Mouse (Mus musculus): ENCODE measurements around the gene Neurl3.

The Neurl3 gene

DNA sequence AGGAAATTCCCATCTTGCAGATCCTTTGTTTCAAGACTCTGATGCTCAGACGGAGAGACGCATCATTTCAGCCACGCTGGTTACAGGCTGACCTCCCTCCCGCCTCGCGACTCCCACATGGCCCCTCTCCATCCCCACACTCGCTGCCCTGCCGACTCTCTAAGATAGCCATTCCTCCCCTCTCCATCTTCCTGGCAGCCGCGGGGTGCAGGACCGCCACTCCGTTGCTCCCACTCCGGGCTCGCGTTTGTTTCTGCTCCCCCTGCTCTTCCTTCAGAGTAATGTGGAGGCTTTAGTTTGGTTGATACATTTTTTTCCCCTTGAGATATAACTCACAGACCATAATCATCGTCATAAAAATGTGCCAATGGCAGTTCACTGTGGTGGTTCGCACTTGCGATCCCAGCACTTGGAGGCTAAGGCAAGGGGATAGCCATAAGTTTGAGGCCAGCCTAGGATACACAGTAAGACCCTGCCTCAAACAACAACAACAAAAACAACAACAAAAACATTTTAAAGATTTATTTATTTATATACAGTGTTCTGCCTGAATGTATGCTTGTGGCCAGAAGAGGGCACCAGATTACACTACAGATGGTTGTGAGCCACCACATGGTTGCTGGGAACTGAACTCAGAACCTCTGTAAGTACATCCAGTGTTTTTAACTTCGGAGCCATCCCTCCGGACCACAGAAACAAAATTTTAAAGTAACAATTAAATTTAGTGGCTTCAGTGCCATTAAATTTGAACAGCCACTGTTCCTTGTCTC lies 18.4 kb downstream of the Neurl3 start:
- DNase-seq, result peak; percentile 31 to 34

DNA sequence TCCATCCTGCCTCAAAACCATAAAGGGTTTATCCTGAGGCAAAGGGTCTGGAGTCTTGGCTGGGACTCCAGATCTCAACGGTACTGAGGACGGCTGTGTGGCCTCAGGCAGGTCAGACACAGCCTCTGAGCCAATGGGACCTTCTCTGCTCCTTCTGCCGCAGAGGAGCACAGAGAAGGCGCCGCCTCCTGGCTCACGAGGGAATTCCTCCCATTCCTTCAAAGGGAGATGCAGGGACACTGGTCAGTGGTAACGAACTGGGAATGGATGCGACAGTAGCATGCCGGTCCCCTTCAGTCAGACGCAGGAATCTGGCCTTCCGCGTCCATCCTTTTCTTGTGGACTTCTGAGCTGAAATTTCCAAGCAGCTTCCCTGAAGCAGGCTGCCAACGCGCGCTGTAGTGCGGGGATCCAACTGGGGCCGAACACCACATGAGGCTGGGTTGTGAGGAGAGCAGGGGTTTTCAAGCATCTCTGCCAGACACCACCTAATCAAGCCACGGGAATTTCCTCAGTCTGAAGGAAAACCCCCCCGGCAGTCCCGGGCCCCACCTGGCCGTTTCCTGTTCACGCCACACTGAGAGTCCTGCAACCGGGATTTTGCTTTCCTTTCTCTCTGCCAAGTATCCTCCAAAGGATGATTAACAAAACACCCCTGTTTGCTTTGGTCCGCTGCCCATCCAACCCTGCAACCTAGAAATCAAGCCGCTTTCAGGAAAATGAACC lies 19.7 kb downstream of the Neurl3 start:
- peak; percentile 76 to 81 for DNase-seq

DNA sequence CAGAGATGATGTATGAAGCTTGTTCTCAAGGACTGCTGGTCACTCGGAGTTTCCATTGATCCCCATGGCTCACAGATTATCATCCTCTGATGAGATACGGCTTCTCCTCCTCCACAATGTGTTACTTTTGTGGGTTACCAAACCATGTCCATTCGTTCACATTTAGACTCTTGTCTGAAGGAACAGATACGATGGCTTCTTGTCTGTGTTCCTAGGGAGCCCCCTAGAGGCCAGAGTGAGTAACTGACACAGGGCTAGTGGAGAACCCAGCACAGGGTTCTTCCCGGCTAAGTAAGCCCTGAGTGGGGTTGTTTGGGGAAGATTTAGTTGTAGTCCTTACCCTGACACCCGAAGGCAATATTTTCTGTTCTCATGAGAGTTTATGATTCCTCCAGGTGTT lies 21.7 kb downstream of the Neurl3 start:
- DNase-seq, result peak; percentile 68 to 81

DNA sequence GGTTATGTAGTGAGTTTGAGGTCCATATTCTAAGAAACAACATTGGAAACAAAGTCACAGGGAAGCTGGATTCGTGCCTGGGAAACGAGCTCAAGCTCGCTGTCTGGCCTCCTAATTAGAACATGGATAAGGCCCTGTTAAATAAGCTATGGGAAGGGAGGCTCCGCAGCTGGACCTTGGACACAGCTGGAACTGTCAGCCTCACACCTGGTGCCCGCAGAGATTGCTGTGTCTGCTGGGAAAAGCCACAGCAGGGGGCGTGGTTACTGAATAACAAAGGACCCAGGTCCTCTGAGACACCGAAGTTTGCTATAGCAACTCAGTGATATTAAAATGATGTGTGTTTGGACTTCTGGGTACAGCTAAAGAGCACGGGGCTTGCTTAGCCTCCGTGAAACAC lies 23.1 kb downstream of the Neurl3 start:
- peak; percentile 35 to 57 for DNase-seq

DNA sequence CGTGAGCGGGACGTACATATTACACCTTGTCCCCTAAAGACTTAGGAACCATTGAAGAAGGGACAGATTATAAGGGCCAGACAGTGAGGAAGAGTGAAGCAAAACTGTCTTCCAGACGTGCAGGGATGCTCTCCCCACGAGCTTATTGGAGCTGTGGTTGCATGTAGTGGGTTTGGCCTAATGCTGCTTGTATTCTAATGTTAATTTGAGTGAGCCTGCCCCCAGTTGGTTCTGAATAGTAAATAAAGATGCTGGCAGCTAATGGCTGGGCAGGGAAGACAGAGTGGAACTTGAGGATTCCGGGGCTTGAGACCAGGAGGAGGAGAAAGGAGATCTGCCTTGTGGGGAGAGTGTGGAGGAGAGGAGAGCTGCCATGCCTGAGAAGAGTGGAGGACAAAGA lies 27.8 kb downstream of the Neurl3 start:
- no peak for DNase-seq

DNA sequence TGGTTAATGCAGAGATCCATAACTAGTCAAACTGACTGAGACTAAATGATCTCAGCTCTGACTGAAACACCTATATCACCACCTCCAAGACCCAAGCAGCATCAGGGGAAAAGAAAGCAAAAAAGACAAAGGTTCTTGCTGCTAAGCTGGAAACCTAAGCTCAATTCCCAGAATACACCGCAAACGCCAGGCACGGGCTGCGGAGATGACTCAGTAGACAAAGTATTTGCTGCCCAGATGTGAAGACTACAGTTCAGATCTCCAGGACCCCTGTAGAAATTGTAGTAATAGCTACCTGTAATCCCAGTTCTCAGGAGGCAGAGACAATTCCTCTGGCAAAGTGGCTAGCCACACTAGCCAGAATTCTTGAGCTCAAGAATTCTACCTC lies 29.7 kb downstream of the Neurl3 start:
- no peak for DNase-seq

DNA sequence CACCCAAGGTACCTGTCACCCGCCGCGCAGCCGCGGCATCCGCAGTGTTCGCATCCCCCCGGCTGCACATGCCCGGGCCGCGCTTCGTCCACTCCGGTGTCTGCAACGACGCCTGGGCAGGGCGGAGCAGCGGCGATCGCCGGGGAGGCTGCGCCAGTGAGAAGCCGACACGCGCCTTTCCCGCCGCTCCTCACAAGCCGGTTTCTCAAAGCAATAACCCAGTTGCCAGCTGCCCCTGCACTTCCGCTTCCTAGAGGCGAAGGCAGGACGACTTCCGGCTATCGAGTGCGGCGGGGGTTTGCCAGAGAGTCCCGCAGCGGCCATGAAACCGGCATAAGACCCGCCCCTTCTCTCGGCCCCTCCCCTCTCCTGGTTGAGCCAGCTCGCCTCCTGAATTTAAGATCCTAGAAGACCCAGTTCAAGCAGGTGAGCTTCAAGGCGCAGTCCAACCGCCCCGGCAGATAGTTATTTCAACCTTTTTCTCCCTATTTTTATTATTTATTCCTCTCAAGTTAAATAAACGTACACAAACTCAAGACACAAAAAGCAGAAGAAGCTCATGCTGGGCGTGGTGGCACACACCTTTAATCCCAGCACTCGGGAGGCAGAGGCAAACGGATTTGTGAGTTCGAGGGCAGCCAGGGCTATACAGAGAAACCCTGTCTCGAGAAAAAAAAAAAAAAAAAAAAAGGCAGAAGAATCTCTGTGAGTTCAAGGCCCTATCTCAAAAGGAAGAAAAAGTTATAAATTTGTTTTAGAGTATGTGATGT lies 30.2 kb downstream of the Neurl3 start, which contains the start of gene Uggt1:
Uggt1 (minus strand) TSS at position 663 of the 770 bp plus-strand sequence.
- DNase-seq, result peak; percentile 96

DNA sequence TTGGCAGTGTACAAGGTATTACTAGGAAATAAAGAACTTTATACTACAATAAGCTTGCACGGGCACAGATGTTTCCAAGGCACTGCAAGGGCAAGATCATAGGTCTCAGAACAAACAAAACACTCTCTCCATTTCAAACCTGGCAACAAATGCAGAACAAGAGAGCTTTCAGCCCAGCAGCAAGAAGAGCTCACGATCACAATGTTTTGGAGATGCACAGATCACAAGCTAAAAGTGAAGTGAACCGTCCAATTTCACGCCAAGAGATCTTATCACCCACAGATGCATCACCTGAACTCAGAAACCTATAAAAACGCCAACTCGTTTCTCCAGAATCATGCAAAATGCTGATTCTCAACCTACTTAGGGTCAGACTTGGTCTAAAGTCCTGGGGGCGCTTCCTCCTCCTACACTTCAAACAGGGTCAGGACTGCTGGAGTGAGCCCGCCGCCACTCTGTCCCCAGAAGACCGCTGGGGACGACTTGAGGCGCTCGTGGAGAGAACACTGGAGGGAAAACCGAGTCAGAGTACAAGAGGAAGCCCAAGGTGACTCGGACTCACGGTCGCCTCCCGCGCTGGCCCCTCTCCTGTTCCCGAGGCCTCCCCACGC lies 30.9 kb downstream of the Neurl3 start:
- DNase-seq, result no peak

DNA sequence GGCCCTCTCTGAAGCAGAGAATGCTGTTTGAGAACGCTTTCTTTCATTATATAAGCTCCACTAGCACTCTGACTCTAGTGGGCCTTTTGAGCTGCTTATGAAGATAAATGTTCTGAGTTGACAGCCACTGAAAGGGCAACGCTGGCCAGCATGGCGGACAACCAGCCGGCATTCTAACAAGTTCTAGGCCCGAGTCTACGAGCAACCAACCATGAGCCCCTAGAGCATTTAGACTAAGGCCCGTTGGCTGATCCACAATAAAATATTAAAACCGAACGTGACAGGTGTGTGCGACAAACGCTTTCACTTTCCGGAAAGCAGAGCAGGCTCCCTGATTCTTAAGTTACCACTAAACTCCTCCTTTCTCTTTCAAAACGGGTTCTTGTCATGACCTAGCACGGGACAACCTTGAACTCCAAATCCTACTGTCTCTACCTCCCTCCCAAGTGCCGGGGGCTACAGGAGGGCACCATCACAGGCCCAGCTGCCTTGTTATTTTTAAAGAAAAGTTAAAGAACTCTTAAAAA lies 32.5 kb downstream of the Neurl3 start:
- DNase-seq, result no peak

DNA sequence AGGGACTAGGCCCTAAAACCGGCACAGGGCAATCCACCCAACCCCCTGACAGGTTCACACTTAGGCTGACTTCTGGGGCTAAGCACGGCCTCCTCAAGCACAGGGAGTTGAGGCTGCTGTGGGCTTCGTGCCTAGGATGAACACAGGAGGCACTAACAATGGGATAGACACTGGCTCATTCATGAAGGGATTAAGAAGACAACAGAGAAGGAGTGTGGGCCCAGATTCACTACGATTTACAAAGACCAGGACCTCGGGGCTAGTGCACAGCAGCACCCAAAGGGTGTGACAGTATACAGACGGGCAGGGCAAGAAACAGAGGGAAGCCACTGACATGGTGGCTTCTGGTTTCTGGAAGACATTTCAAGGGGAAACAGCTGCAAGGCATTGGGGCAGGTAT lies 34.3 kb downstream of the Neurl3 start:
- DNase-seq, result no peak

DNA sequence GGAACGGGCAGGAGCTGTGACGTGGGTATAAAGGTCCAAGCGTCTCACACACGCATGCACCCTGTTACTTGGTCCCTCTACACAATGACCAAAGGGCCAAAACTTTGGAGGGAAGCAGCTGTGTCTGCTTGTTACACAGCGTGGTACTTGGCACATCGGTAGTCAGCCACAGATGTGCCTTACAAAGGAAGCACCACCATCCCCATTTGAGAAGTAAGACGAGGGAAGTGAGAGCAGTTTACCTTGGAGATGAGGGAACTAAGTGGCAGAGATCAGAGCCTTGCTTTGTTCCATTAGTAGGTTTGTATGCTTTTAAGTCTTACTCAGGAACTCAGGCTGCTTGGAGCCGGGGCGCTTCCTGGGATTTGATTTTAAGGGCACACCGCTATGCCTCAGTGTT lies 35.1 kb downstream of the Neurl3 start:
- DNase-seq, result no peak

DNA sequence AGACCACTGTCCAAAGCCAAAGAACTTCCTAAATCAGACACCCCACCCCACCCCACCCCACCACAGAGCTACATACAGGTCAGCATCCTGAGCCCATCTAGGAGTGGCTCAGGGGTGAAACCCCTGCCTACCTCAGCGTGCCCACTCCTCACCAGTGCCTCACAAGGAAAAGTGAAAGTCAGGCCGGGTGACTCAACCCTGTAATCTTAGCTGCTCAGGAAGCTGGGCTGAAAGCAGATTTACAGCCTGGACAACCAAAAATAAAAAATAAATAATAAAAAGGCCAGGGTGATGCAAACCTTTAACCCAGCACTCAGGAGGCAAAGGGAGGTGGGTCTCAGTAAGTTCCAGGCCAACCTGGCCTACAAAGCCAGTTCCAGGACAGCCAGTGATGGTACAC lies 38.6 kb downstream of the Neurl3 start:
- no peak for DNase-seq

DNA sequence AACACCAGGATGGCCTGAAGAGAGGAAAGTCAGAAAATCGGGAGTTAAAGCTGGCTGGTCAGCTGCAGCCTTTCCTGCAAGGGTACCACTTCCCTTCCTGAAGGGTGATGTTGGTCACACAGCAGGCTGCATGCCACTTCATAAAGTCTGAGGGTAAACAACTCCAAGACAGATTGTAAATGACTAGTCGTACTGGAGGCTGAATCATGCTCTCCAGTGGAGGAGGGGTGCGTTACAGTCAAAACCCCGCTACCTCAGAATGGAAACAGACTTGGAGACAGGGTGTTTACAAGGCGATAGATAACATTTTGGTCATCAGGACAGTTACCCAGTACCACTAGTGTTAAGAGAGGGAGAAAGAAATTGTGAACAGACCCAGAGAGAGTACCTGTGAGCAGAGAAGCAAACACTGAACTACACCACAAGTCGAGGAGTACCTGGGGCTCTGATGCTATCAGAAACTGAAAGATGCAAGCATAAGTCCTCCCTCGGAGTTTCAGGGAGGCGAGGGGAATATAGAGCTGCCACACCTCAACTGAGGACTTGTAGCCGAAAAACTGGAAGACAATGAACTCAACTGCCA lies 39.3 kb downstream of the Neurl3 start:
- no peak for DNase-seq

DNA sequence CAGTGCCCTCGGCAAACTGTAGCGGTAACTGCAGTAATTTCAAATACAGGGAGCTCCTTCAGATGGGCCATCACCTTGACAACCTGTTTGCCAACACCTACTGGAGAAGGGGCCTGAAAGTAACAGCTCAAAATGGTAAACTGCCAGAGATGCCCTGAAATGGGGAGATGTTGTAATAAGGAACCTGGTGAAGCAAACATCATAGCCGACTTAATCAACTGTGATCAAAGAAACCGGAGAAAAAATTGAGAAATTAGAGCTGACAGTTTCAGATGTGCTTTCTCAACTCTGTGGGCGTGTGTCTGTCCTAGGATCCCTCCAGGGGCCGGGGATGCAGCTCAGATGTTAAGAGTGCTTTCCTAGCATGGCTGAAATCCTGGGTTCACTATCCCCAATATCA lies 41.3 kb downstream of the Neurl3 start:
- no peak for DNase-seq

DNA sequence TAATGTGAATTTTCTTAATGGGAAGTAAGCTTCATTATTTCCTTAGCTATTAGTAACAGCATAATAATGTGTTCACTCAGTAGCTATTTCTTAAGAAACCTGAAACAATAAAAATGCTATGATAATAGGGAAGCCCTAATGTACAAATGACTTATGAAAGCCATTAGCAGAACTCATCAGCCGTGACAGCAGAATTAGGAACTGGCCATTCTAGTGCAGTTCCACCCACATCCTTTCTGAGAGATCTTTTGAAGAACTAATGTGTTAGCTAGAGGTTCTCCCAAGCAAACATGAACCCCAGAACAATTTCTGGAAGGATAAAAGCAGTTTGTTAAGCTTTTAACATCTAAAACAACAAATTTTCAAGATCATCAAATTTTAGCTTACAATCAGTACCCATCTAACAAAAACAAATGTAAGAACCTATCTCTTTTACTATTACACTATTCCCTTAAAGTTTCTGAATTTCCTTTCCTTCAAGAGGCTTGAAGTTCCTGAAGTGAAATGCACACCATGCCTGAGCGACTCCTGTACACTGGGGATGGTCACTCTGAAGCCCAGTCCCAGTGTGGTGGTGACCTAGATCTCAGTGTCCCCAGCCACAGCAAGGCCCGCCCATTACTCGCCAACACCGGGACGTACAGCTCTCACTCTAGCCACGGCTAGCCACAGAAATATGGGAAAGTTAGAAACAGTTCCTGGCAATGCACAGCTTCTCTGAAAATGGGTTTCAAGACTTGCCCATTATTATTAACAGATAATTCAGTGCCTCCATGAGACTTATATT lies 43.4 kb downstream of the Neurl3 start:
- no peak for DNase-seq

DNA sequence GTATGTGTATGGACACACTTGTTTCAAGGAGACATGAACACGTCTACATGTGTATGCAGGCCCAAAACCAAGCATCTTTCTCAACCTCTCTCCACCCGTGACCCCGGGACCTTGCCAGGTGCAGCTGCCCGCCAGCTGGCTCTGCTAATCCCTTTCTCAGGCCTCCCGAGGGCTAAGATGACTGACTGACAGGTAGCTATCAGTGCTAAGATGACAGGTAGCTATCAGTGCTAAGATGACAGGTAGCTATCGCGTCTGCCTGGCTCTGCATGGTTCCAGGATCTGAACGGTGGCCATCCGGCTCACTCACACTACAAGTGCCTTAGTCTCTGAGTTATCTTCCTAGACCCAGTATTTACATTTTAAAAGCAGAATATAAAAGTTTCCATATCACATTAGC lies 46.0 kb downstream of the Neurl3 start:
- no peak for DNase-seq

DNA sequence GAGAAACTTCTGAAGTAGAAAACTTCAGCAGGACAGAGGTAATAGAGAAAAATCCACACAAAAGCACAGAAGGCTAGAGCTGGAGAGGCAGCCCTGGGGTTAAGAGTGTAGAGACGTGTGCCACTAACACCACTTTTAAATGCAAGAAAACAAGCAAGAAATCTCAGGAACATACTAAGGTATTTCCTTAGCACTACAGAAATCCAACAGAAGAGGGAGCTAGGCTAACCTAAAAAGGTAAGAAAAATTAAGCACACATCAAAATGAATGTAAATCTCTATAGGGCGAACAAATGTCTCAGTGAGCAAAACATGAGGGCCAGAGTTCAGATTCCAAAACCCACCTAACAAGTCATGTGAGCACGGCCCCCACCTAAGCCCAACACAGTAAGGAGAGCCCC lies 49.8 kb downstream of the Neurl3 start:
- DNase-seq, result no peak

Measured in kidney, postnatal 4 days (tissue).